Mouse (Mus musculus) heart, postnatal 0 days (tissue): ENCODE results near the gene Ttll2.
"Not testable (repeated sequence)": the region's sequence is repeated elsewhere in the genome, so short reads cannot be mapped to it uniquely, and the experiment has no call there.

Experiments used
- CTCF ChIP-seq: IDR thresholded peaks from 2 replicates; pipeline ENCODE4 v1.5.1; 2016; ENCODE audit warnings: antibody characterized with exemption, control low read depth, low read depth
- EP300 ChIP-seq: IDR thresholded peaks from 2 replicates; pipeline ENCODE4 v1.6.1; 2016; ENCODE audit warnings: antibody characterized with exemption, low read depth

DNA sequence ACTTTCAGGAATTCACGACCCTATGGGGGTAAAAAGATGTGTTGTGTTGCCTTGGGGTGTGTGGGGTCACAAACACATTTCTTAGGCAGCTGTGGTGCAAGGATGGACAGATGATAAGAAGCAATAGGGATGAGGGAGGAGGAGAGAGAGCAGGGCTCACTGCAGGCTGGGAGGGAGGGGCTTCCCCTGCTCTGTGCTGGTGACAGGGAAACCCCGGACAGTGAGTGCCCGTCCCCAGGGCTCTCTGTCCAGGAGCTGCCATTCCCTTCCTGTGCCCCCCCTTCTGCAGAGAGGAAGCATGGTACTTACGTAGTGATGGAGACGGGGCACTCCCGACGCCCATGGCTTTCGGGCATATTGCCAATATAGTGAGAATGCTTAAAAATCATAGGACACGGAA, 15.1 kb downstream of the Ttll2 start:
- not testable (repeated sequence) for TF ChIP-seq CTCF, EP300
